Mouse (Mus musculus) Muller cell, postnatal 12 days (primary cell): ENCODE results near the gene Clspn.

Experiments
- DNase-seq: peaks from one replicate; pipeline ENCODE4 v3.0.0-alpha.2; 2015; ENCODE audit errors: inconsistent ontology term

Gene Clspn

GRCm38 (mm10) chr4:126563798-126564197 is 7.1 kb downstream of the Clspn start:
- no peak for DNase-seq

DNA sequence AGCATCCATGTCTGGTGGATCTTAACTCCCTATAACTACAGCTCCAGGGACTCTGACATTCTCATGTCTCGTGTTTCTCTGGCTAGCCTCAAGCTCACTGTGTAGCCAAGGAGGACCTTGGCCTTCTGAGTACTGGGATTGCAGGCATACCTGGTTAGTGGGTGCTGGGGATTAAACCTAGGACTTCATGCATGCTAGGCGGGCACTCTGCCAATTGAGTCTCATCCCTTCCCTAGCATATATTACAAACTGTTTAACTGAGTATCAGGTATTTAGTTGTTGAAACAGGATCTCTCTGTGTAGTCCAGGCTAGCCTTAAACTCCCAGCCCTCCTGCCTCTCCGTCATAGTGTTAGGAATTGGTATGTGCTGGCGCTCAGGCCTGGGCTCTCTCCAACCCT is 10.5 kb downstream of the Clspn start:
- DNase-seq = no peak

GRCm38 (mm10) chr4:126569783-126570182 is 13.0 kb downstream of the Clspn start:
- no peak for DNase-seq

- no peak for DNase-seq
Measured at GRCm38 (mm10) chr4:126576281-126576680, 19.5 kb downstream of the Clspn start.

GRCm38 (mm10) chr4:126577920-126578319 is 21.2 kb downstream of the Clspn start:
- DNase-seq = no peak

DNA sequence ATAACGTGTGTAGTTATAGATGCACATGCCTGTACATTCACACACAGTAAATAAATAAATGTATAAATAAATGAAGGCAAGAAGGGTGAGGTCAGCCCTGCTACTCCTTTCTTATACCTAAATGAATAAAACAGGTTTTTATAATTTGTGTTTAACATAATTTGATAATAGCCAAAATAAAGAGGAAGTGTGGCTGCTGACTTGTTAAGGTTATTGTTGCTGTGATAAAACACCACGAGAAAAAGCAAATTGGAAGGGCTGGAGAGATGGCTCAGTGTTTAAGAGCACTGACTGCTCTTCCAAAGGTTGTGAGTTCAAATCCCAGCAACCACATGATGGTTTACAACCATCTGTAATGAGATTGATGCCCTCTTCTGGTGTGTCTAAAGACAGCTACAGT is 22.3 kb downstream of the Clspn start:
- no peak for DNase-seq

DNA sequence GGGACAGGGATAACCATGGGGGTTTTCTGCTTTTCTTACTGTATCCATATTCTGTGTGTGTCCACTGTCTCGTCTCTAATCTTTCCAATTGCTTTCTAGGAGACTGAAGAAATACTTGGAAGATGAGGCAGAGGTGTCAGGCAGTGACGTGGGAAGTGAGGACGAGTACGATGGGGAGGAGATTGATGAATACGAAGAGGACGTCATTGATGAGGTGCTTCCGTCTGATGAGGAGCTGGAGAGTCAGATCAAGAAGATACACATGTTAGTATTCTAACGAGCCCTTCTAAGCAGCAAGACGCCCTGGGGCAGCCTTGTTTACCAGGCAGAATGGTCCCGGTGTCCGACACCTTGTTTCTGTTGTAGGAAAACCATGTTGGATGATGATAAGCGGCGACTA is 29.0 kb downstream of the Clspn start:
- no peak for DNase-seq

DNA sequence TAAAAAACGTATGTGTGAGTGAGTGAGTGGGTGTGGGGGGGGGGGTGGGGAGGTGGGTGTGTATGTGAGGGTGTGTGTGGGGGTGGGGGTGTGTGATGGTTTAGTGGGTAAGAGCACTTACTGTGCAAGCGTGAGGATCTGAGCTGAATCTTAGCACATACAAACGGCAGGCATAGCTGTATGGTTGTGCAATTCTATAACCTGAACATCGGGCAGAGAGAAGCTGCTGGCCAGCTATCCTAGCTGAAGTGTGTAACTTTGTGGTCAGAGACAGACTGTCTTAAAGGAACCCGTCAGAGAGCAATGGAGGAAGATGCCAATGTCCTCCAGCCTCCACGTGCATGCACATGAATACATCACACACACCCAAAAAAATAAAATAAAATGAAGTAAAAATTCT is 35.3 kb downstream of the Clspn start:
- no peak for DNase-seq

DNA sequence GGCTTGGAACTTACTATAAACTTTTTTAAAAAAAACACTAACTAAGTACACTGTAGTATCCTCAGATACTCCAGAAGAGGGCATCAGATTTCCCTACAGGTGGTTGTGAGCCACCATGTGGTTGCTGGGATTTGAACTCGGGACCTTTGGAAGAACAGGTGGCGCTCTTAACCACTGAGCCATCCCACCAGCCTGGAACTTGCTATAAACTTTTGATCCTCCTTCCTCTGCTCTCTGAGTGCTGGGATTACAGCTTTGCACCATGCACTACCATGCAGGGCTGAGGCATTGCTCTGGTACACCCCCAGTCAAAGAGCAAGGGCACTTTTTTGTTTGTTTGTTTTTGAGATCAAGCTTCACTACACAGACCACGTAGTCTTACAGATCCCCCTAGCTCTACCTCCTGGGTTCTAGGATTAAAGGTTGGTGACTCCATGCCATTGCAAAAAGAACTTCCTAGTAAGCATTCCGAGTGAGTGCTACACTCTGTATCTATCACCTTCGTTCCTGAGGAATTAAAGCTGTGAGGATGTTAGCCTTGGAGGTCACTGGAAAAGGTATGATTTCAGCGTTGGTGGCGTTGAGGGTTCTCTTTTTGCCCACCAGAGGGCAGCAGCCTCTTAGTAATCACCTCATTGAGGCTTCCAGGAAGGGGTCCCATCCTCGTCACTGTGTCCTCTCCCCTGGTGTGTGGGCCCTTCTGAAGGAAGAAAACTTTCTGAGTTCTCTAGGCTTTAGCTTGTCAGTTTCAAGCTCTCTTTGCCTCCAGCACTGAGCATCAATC is 43.4 kb downstream of the Clspn start:
- DNase-seq = peak; percentile 43

DNA sequence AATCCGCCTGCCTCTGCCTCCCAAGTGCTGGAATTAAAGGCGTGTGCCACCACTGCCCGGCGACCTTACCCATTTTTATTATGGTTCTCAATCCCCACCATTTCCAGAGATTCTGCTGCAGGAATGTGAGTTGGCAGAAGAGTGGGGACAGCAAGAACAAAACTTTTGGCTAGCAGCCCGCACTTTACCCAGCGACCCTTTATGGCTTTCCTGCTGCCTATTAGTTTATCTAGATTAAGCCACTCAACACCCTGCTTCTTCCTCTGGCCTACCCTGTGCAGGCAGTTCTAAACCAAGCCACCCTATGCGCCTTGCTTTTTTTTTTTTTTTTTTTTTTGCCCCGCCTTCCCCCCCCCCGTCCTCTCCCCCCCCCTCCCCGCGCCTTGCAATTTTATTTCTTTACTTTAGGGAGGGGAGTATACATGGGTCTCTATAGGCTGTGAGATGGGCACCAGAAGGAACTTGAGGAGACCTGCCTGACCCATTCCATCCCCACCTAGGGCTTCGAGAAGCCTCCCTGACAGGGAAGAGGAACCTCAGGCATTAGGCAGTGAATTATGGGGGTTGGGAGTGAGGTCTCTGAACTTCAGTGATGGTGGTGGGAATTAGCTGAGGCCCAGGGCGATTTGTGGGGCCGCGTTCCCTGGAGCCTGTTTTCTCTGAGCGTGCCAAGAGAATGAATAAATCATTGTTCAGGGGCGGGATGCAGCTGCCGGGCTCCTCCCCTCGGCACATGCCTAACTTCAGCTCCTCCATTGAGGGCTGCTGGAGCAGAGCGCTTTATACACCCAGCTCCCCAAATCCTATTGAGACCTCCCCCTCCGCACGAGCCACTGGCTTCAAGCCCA is 45.1 kb downstream of the Clspn start:
- peak; percentile 67 for DNase-seq

DNA sequence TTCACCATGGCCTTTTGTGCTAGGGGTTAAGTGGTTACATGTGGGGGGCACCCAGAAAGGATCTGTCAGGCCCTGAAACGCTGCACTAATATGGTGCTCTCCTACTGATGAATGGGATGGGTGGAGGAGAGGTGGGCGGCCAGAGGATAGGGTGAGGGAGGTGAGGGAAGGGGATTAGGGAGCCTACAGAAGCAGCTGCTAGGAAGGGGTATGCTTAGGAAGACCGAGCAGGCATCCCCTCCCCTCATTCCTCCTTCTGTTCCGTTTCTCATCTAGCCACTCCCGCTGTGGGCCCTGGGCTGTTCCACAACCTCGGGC is 45.7 kb downstream of the Clspn start:
- DNase-seq = no peak

DNA sequence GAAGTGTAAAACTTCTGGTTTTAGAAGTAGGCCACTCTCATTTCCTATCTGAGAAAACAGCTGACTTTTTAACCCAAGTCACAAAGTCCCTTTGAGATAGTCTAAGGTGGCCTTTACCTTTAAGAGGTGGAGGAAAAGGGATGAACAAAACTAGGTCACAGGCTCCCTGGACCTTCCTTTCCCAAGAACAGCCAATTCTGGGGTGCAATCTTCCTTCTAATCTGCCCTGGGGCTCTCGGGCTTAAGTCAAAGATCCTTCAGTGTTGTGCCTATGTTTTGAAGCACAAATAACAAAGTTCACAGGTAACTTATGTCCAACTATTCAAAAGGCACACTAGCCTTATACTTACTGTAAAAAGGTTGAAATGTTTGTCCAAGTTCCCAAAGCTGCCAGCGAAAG is 47.4 kb downstream of the Clspn start:
- DNase-seq = no peak

- DNase-seq = no peak
Measured at GRCm38 (mm10) chr4:126605751-126606150, 49.0 kb downstream of the Clspn start.

DNA sequence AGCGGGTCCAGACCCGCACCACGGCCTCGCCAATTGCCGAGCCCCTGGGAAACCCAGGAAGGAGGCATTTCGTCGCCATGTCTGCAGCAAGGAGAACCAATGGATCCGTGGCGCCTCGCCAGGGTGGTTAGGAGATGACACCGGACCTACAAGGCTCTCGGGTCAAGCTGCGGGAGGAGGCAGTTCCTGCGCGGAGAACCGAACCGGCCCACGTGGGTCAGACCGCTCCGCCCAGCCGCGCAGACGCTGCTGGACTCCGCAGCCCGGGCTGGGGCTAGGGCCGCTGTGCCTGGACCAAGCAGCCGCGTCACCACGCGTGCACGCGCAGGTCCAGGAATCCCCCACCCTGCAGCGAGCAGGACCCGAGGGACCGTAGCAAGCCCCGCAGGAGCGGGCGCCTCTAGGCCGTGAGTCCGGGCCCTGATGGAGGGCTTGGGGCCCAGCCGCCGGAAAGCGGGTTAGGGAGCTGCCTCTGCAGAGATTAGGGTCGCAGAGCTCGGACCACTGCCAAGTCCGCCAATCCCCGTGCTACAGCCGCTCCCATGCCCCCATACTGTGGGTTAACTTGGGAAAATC is 53.0 kb downstream of the Clspn start, which contains the start of gene 5730409E04Rik:
Gene 5730409E04Rik (plus strand): TSS at position 213 of the 576 bp plus-strand sequence.
- peak; percentile 81 for DNase-seq

DNA sequence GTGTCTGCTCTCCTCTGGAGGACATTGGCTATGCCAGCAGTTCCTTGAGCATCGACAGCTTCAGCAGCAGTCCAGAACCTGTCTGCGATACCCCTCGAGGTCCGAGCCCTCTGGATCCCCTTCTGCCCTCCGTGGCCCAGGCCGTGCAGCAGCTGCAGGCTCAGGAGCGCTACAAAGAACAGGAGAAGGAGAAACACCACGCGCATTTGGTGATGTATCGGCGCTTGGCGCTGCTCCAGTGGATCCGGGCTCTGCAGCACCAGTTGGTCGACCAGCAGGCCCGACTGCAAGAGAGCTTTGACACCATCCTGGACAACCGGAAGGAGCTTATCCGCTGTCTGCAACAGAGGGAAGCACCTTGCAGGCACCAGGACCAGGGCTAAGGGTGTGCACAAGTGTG is 55.3 kb downstream of the Clspn start:
- DNase-seq = no peak

GRCm38 (mm10) chr4:126616312-126616711 is 59.6 kb downstream of the Clspn start:
- no peak for DNase-seq

DNA sequence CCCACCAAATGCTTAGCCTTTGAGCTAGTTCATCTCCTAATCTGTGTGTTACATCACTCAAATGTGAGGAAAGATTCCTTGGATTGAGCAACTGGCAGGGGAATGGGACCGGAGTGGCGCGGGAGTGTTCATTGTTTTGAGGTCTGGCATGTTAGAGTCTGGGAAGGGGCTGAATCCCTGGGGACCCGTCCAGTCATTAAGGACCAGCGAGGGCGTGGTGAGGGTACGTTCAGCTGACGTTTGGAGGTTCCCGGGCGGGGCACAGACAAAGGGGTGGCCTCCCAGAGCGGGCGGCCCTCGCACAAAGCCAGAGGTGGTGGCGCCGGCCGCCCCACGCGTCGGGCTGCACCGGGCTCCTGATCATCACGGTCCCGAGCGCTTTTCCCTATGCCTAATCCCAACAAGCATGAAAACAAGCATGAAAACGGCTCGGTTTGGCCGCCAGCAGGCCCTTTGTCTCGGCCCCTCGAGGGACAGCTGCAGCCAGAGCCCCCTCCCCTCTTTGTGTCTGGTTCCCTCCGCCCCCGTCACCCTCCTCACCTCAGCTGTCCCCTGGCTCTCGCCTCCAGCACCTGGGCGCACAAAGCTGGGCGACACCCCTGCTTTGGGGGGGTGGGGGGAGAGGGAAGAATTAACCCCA is 63.1 kb downstream of the Clspn start:
- peak; percentile 19 for DNase-seq

- DNase-seq = no peak
Measured at GRCm38 (mm10) chr4:126620349-126620874, 63.7 kb downstream of the Clspn start.

DNA sequence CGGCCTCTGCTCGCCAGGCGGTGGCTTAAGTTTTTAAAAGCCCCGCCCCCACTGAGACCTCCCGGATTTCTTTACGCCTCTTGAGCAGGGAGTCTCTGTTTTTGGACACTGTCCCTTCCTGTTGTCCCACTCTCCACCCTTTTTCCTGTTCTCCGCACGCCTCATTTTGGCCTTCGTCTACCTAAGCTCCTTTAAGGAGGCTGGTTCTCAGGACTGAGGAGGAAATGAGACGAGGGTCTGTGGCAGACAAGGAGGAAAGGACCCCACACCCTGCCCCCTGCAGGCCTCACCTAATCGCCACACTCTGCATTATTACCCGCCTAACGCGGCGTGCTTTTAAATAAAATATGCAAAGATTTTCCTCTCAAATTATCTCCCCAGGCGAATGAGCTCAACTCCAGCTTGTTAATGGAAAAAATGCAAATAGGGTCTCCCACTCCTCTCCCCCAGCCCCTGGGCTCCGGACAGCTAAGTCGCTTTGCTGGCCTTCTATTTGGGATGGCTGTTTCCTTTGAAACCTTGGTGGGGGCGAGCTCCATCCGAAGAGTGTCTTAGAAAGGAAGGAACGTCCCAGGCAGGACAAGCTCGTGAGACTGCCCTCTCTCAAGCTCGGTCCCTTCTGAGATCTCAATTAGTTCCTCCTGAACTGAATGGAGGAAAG is 70.4 kb downstream of the Clspn start:
- DNase-seq = no peak

DNA sequence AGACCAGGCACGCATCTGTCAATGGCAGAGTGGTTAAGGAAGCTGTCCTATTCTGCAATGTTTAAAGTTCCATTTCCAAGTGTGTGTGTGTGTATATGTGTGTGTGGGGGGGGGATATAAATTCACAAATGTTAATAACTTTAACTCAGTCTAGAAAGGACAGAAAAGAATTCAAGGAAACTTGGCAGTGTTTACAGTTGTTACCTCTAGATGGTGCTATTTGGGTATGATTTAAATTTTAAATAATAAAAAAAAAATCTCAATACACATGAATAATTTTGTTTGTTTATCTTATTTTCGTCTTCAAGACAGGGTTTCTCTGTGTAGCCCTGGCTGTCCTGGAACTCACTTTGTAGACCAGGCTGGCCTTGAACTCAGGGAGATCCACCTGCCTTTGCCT is 75.2 kb downstream of the Clspn start:
- DNase-seq = no peak

- DNase-seq = no peak
Measured at GRCm38 (mm10) chr4:126632668-126633067, 75.9 kb downstream of the Clspn start.
